7 mouse cellular contexts compared by ENCODE assay signal in the genomic region with DNA sequence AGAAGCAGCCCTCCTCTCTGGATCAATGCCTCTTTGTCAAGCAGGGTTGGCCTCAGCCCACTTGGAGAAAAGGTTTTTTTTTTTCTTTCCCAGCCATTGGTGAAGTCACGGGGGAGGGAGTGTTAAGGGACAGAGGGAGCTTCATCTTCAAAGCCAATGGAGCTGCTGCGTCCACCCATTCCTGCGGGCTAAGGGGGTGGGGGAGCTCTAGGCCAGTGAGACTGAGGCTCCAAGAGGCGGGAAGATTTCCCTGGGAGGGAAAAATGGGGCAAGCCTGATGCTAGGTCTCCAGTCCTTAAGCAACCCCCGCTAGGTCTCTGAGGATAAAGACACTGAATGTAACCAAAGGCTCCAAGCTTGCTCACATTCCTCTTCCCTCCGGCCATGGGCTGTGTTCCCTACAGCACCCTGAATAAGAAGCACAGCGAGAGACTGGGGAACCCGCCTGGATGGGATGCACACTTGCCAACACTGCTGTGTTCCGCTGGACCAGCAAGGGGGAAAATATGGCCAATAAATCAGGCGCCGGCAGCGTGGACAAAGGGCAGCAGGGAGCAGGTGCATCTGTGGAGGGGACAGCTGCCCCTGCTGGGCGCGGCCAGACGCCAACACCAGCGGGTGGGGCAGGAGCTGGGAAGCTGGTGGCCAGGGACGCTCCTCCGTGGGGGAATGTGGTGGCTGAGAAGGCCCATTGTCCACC. TPM values are rescaled to one million over a fixed set of nuclear protein-coding genes. Genes with fewer than 3 reads are reported as not detected.
DNase-seq lines count a peak whose midpoint lies in the region; ATAC-seq and TF ChIP-seq lines count a peak whose summit lies in the region.

No protein-coding gene starts in this region.

- TF ChIP-seq CTCF in CH12.LX (conservative IDR thresholded peaks at IDR 0.05 in 1 of 2, IDR thresholded peaks at IDR 0.05 in 1 of 2; ENCODE audit: low read depth in 2 of 2, low read length in 2 of 2), result no peak
- no peak for TF ChIP-seq CTCF in brain, embryonic 14.5 days (IDR thresholded peaks at IDR 0.05; ENCODE audit: borderline replicate concordance, extremely low read depth, insufficient read depth, insufficient read length)

- peaks cover 14% of the 10 kb centered on the region for H3K79me2 ChIP-seq in CH12.LX (replicated peaks; ENCODE audit: control insufficient read depth, extremely low read depth, insufficient read depth, poor library complexity, severe bottlenecking)

- TF ChIP-seq POLR2A in CH12.LX (IDR thresholded peaks at IDR 0.05; ENCODE audit: low read depth, low read length), result no peak
- no peak for TF ChIP-seq POLR2A in brain, embryonic 14.5 days (IDR thresholded peaks at IDR 0.05; ENCODE audit: borderline replicate concordance, extremely low read depth, insufficient read depth, insufficient read length, poor library complexity, severe bottlenecking)

- WGBS in forebrain, embryonic 14.5 days, result 4% methylated on average over 18 of the region's 18 CpGs
- 6% methylated on average over 18 of the region's 18 CpGs for WGBS in hindbrain, embryonic 15.5 days
- 7% methylated on average over 18 of the region's 18 CpGs for WGBS in midbrain, embryonic 12.5 days

- peaks cover 64 to 84% of the 10 kb centered on the region in 2 experiments for H3K4me1 ChIP-seq in CH12.LX (ENCODE audit: control insufficient read depth in 1 of 2, insufficient read depth in 2 of 2)
- peaks cover 90% of the 10 kb centered on the region for H3K4me1 ChIP-seq in forebrain, embryonic 14.5 days (ENCODE audit: control insufficient read depth, insufficient read depth, low read length)
- peaks cover 95% of the 10 kb centered on the region for H3K4me1 ChIP-seq in hindbrain, embryonic 15.5 days (replicated peaks)
- peaks cover 99% of the 10 kb centered on the region for H3K4me1 ChIP-seq in midbrain, embryonic 12.5 days

- no peak overlapping the region; the same call in 1 of the 2 replicates for H3K4me2 ChIP-seq in CH12.LX (ENCODE audit: insufficient read depth, low read depth, poor library complexity, severe bottlenecking)
- peak overlapping the region; percentile 45 for H3K4me2 ChIP-seq in forebrain, embryonic 14.5 days (ENCODE audit: low read length)
- H3K4me2 ChIP-seq in hindbrain, embryonic 15.5 days, result peak overlapping the region; percentile 42
- H3K4me2 ChIP-seq in midbrain, embryonic 12.5 days (replicated peaks), result peak overlapping the region; percentile 49

- peaks cover 11 to 18% of the 10 kb centered on the region in 2 experiments for H3K36me3 ChIP-seq in CH12.LX (replicated peaks in 1 of 2; ENCODE audit: control insufficient read depth in 1 of 2, insufficient read depth in 1 of 2, low read length in 1 of 2)
- peaks cover 24% of the 10 kb centered on the region for H3K36me3 ChIP-seq in forebrain, embryonic 14.5 days (ENCODE audit: control insufficient read depth, insufficient read depth, low read length)
- no peaks in the 10 kb centered on the region for H3K36me3 ChIP-seq in hindbrain, embryonic 15.5 days
- peaks cover 27% of the 10 kb centered on the region for H3K36me3 ChIP-seq in midbrain, embryonic 12.5 days

- H3K9me3 ChIP-seq in CH12.LX (replicated peaks; ENCODE audit: low read length), result no peaks in the 10 kb centered on the region
- H3K9me3 ChIP-seq in forebrain, embryonic 14.5 days (replicated peaks; ENCODE audit: control insufficient read depth, low read length), result no peaks in the 10 kb centered on the region
- no peaks in the 10 kb centered on the region for H3K9me3 ChIP-seq in hindbrain, embryonic 15.5 days
- H3K9me3 ChIP-seq in midbrain, embryonic 12.5 days, result no peaks in the 10 kb centered on the region

- no peak for TF ChIP-seq EP300 in CH12.LX (IDR thresholded peaks at IDR 0.05; ENCODE audit: low read length)

- H3K27ac ChIP-seq in CH12.LX (ENCODE audit: insufficient read depth, low read depth), result peak overlapping the region; percentile 46
- peak overlapping the region; percentile 98 for H3K27ac ChIP-seq in forebrain, embryonic 14.5 days (ENCODE audit: low read depth, low read length)
- H3K27ac ChIP-seq in hindbrain, embryonic 15.5 days (replicated peaks), result peak overlapping the region; percentile 88
- H3K27ac ChIP-seq in midbrain, embryonic 12.5 days (replicated peaks), result peak overlapping the region; percentile 98

- DNase-seq in CH12.LX (ENCODE audit: extremely low read depth), result no peak
- peak; percentile 95 for DNase-seq in brain, embryonic 14.5 days (ENCODE audit: low read depth)
- peak; percentile 90 for DNase-seq in forebrain, embryonic 14.5 days (ENCODE audit: low spot score)
- no peak for DNase-seq in adrenal gland, adult 18-20 months (ENCODE audit: low spot score in 2 of 2)
- no peak for DNase-seq in natural killer cell, adult 2 months (ENCODE audit: low spot score in 2 of 2)

- ATAC-seq in forebrain, embryonic 14.5 days, result peak; percentile 19
- peak; percentile 67 for ATAC-seq in hindbrain, embryonic 15.5 days (ENCODE audit: low FRiP score, low read depth)
- ATAC-seq in midbrain, embryonic 12.5 days (ENCODE audit: low FRiP score, low read depth), result peak; percentile 62

- H3K9ac ChIP-seq in CH12.LX (ENCODE audit: insufficient read depth, low read depth), result 0 out of 2 replicates have a peak overlapping the region, but pooled peaks have one; percentile 8
- H3K9ac ChIP-seq in forebrain, embryonic 14.5 days (ENCODE audit: low read length), result peak overlapping the region; percentile 58
- H3K9ac ChIP-seq in hindbrain, embryonic 15.5 days, result peak overlapping the region; percentile 20; the same call in 1 of the 2 replicates
- H3K9ac ChIP-seq in midbrain, embryonic 12.5 days (replicated peaks), result peak overlapping the region; percentile 52

- dilution Hi-C loops in CH12.LX (cut with MboI; ENCODE audit: extremely low pct_ligation_motif_present, extremely low pct_unique_long_range_greater_than_20kb, low sequenced_read_pairs), result no loop called here

- in situ Hi-C loops in CH12.LX (cut with MboI; ENCODE audit: low pct_ligation_motif_present, low pct_unique_long_range_greater_than_20kb, low sequenced_read_pairs), result no loop called here

- peak overlapping the region in 1 of 3 experiments; percentile 15 for H3K4me3 ChIP-seq in CH12.LX (replicated peaks in 1 of 3; ENCODE audit: low read depth in 2 of 3, low read length in 2 of 3, poor library complexity in 1 of 3)
- H3K4me3 ChIP-seq in forebrain, embryonic 14.5 days (ENCODE audit: low read depth, low read length), result no peak overlapping the region
- H3K4me3 ChIP-seq in hindbrain, embryonic 15.5 days, result no peak overlapping the region
- H3K4me3 ChIP-seq in midbrain, embryonic 12.5 days, result peak overlapping the region; percentile 19

- no peak for TF ChIP-seq RAD21 in CH12.LX (IDR thresholded peaks at IDR 0.05; ENCODE audit: low read depth, low read length)

- no peaks in the 10 kb centered on the region for H3K27me3 ChIP-seq in CH12.LX (replicated peaks)
- H3K27me3 ChIP-seq in forebrain, embryonic 14.5 days (replicated peaks; ENCODE audit: control insufficient read depth, insufficient read depth, low read length), result no peaks in the 10 kb centered on the region
- no peaks in the 10 kb centered on the region for H3K27me3 ChIP-seq in hindbrain, embryonic 15.5 days
- H3K27me3 ChIP-seq in midbrain, embryonic 12.5 days, result no peaks in the 10 kb centered on the region

TF ChIP-seq in CH12.LX, 34 proteins besides CTCF, POLR2A, EP300 and RAD21:
- TF ChIP-seq SMC3 (IDR thresholded peaks at IDR 0.05; ENCODE audit: low read depth, low read length) (no peak), CHD1 (IDR thresholded peaks at IDR 0.05; ENCODE audit: low read depth, low read length) (no peak), USF2 (conservative IDR thresholded peaks at IDR 0.05; ENCODE audit: low read depth, low read length) (no peak), JUND (conservative IDR thresholded peaks at IDR 0.05; ENCODE audit: low read depth, low read length) (no peak), SIN3A (IDR thresholded peaks at IDR 0.05; ENCODE audit: low read length) (no peak), TCF12 (IDR thresholded peaks at IDR 0.05; ENCODE audit: low read depth, low read length) (no peak), ZKSCAN1 (IDR thresholded peaks at IDR 0.05; ENCODE audit: borderline replicate concordance, low read depth, low read length) (no peak), USF1 (IDR thresholded peaks at IDR 0.05; ENCODE audit: low read depth, low read length) (no peak), ZMIZ1 (IDR thresholded peaks at IDR 0.05; ENCODE audit: low read depth, low read length) (no peak), PAX5 (IDR thresholded peaks at IDR 0.05; ENCODE audit: low read length) (no peak), HCFC1 (IDR thresholded peaks at IDR 0.05; ENCODE audit: low read depth, low read length) (no peak), MAFK (IDR thresholded peaks at IDR 0.05; ENCODE audit: insufficient replicate concordance, low read length) (no peak), E2F4 (IDR thresholded peaks at IDR 0.05; ENCODE audit: insufficient replicate concordance, low read depth, low read length) (no peak), MAZ (IDR thresholded peaks at IDR 0.05; ENCODE audit: low read depth, low read length) (no peak)

RNA-seq across cellular contexts. Expression of a gene that starts 29.0 kb away (rescaled TPM):
- total RNA-seq in CH12.LX (2012; rRNA removed) (11.4 and 13.1 TPM in 2 replicates), CH12.LX (2014; rRNA removed) (0.86 and 0.98 TPM in 2 replicates)
- polyA plus RNA-seq in CH12.LX (2012; ENCODE audit: insufficient read length, low read depth), result 2.7 and 3.8 TPM in 2 replicates
- 30.5 and 42.4 TPM in 2 replicates for polyA plus RNA-seq in brain, embryonic 14.5 days (2012; rRNA removed)
- polyA plus RNA-seq in forebrain, embryonic 14.5 days (2014; fragmentation: Nextera tagmentation; extraction: Ambion mirVana), result 30.3 and 32.3 TPM in 2 replicates
- 16.3 and 18.2 TPM in 2 replicates for polyA plus RNA-seq in hindbrain, embryonic 15.5 days (2015; fragmentation: Nextera tagmentation; extraction: Ambion mirVana)
- 53.5 and 56.2 TPM in 2 replicates for polyA plus RNA-seq in midbrain, embryonic 12.5 days (2016; fragmentation: Nextera tagmentation; extraction: Ambion mirVana)
- total RNA-seq in adrenal gland, adult 18-20 months (2021), result 10 to 100 TPM; 21.5 to 22.0 TPM

RNA-seq across cellular contexts. Expression of a gene that starts 42.5 kb away (rescaled TPM):
- 31.8 and 36.3 TPM in 2 replicates for total RNA-seq in CH12.LX (2012; rRNA removed)
- 22.5 and 22.8 TPM in 2 replicates for total RNA-seq in CH12.LX (2014; rRNA removed)
- polyA plus RNA-seq in CH12.LX (2012; ENCODE audit: insufficient read length, low read depth), result 28.6 and 38.9 TPM in 2 replicates
- polyA plus RNA-seq in brain, embryonic 14.5 days (2012; rRNA removed), result 50.0 and 60.0 TPM in 2 replicates
- polyA plus RNA-seq in forebrain, embryonic 14.5 days (2014; fragmentation: Nextera tagmentation; extraction: Ambion mirVana), result 23.4 and 24.6 TPM in 2 replicates
- 17.5 and 21.6 TPM in 2 replicates for polyA plus RNA-seq in hindbrain, embryonic 15.5 days (2015; fragmentation: Nextera tagmentation; extraction: Ambion mirVana)
- 29.3 and 33.3 TPM in 2 replicates for polyA plus RNA-seq in midbrain, embryonic 12.5 days (2016; fragmentation: Nextera tagmentation; extraction: Ambion mirVana)
- total RNA-seq in adrenal gland, adult 18-20 months (2021), result 10 to 100 TPM; 52.2 to 69.1 TPM

Comparison
In these comparisons a context has a peak if more than half of its experiments do, and no peak if none do; other contexts are left out.
1. DNase-seq: peak in brain, embryonic 14.5 days (single experiment) and forebrain, embryonic 14.5 days (single experiment); none in CH12.LX (single experiment), adrenal gland, adult 18-20 months (0 of 2) and natural killer cell, adult 2 months (0 of 2).
2. H3K27ac ChIP-seq: peak in every context shown above with its lines; median percentile 98 in forebrain, embryonic 14.5 days; 98 in midbrain, embryonic 12.5 days; 88 in hindbrain, embryonic 15.5 days; 46 in CH12.LX.
3. H3K9ac ChIP-seq: peak in every context shown above with its lines; median percentile 58 in forebrain, embryonic 14.5 days; 52 in midbrain, embryonic 12.5 days; 20 in hindbrain, embryonic 15.5 days; 8 in CH12.LX.
4. Peak in every context shown above with its lines, with median percentiles within 50 percentile points of each other: ATAC-seq.